Mouse (Mus musculus) common myeloid progenitor, adult 5-6 weeks (primary cell): ENCODE data around the gene Olfr1116. TPM values are rescaled to one million over a fixed set of nuclear protein-coding genes. Genes with fewer than 3 reads are reported as not detected.
"Not testable (repeated sequence)": the region's sequence is repeated elsewhere in the genome, so short reads cannot be mapped to it uniquely, and the experiment has no call there.

Source experiments
- ATAC-seq: replicated peaks from 2 replicates; pipeline ENCODE4 v1.8.0; 2016; ENCODE audit warnings: low read depth, mild to moderate bottlenecking, moderate TSS enrichment, inconsistent platforms; ENCODE audit not compliant: poor library complexity, severe bottlenecking
- total RNA-seq: library from RNA; stranded (forward); fragments of 200-1000, 187-1606 nt; gene quantifications from 2 replicates; pipeline ENCODE4 v1.2.3, GENCODE M21; 2017

Olfr1116 gene
- not detected in 2 replicates for total RNA-seq

DNA sequence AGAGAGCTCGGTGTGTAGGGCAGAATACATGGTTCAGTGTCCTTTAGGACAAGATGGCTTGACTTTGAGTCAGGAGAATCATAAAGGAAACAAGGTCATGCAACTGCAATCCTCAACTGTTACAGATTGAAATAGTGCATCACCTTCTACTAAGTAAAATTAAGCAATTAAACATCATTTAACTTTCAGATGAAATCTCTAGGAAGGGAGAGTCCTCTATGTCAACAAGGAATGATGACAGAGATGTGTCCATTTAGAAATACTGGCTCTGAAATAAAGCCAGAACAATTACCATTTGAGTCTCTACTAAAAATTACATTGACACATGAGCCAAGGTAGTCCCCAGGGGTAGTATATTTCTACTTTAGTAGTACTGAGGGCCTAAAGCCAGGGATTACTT lies at the start of gene Olfr1116:
Gene Olfr1116, plus strand, starts transcription at position 301 of the 400 bp plus-strand sequence.
- ATAC-seq, result no peak

DNA sequence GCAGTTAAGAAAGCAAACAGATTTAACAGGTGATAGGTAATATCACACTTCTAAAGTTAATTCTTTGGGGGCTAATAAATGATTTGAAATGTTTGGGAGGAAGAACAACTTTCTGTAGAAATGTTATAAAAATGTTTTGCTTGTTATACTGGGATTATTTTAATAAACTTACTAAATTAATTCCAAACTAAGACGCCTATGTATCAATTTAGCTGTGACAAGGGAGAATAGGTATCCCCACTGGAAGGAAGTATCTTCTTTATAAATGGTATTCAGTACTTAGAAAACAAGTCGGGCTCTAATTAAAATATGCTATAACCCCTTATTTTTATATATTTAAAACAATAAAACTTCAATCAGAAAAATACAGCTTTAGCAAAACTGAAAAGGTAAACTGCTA lies 19.6 kb upstream of the Olfr1116 start, which contains the start of gene Olfr1115:
Gene Olfr1115, plus strand, starts transcription at position 301 of the 400 bp plus-strand sequence.
- ATAC-seq, result no peak

DNA sequence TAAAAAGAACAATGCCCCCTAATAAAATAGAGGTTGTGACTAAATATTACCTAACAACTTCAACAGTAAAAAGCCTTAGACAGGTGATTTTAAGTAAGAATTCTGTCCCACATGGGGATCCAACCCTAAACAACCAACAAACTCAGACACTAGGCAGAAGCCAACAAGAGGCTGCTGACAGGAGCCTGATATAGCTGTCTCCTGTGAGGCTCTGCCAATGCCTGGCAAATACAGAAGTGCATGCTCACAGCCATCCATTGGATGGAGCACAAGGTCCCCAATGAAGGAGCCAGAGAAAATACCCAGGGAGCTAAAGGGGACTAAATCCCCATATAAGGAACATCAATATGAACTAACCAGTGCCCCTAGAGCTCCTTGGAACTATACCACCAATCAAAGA lies 26.6 kb downstream of the Olfr1116 start:
- not testable (repeated sequence) for ATAC-seq

DNA sequence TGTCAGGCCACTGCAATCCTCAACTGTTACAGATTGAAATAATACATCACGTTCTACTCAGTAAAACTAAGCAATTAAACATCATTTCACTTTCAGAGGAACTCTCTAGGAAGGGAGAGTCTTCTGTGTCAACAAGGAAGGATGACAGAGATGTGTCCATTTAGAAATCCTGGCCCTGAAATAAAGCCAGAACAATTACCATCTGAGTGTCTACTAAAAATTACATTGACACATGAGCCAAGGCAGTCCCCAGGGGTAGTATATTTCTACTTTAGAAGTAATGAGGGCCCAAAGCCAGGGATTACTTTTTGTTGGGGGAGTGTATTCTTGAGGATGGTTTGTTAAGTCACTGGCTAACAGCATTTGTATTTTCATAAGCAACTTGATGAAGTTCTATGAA lies 39.9 kb downstream of the Olfr1116 start, which contains the start of gene Olfr1118:
Gene Olfr1118, plus strand, starts transcription at position 301 of the 400 bp plus-strand sequence.
- no peak for ATAC-seq

Other genes starting within 250 kb of the Olfr1116 start
- gene Olfr1104, start 240.5 kb upstream of the Olfr1116 start, total RNA-seq, result not detected in 2 replicates
- gene Olfr1105, start 231.0 kb upstream of the Olfr1116 start, total RNA-seq, result not detected in 2 replicates
- not detected in 2 replicates for gene Olfr1106, start 215.3 kb upstream of the Olfr1116 start, total RNA-seq
- not detected in 2 replicates for gene Olfr1107, start 191.7 kb upstream of the Olfr1116 start, total RNA-seq
- gene Olfr1109, start 171.5 kb upstream of the Olfr1116 start, total RNA-seq, result not detected in 2 replicates
- not detected in 2 replicates for gene Olfr259, start 153.0 kb upstream of the Olfr1116 start, total RNA-seq
- gene Olfr1110, start 127.2 kb upstream of the Olfr1116 start, total RNA-seq, result not detected in 2 replicates
- gene Olfr1111, start 114.9 kb upstream of the Olfr1116 start, total RNA-seq, result not detected in 2 replicates
- gene Olfr1112, start 79.7 kb upstream of the Olfr1116 start, total RNA-seq, result not detected in 2 replicates
- gene Olfr1113, start 58.6 kb upstream of the Olfr1116 start, total RNA-seq, result not detected in 2 replicates
- gene Olfr1115, start 19.5 kb upstream of the Olfr1116 start, total RNA-seq, result not detected in 2 replicates
- gene Olfr1118, start 40.0 kb downstream of the Olfr1116 start, total RNA-seq, result not detected in 2 replicates
- gene Olfr1120, start 87.3 kb downstream of the Olfr1116 start, total RNA-seq, result not detected in 2 replicates
- not detected in 2 replicates for gene Olfr1121, start 102.4 kb downstream of the Olfr1116 start, total RNA-seq
- gene Olfr1122, start 118.3 kb downstream of the Olfr1116 start, total RNA-seq, result not detected in 2 replicates
- not detected in 2 replicates for gene Olfr1123, start 149.1 kb downstream of the Olfr1116 start, total RNA-seq
- gene Olfr1124, start 162.7 kb downstream of the Olfr1116 start, total RNA-seq, result not detected in 2 replicates
- not detected in 2 replicates for gene Olfr1126, start 186.4 kb downstream of the Olfr1116 start, total RNA-seq
- gene Pramel7, start 229.6 kb downstream of the Olfr1116 start, total RNA-seq, result not detected in 2 replicates
- gene Pramel6, start 239.0 kb downstream of the Olfr1116 start, total RNA-seq, result not detected in 2 replicates